26 mouse cellular contexts compared by ENCODE assay signal in the genomic region with DNA sequence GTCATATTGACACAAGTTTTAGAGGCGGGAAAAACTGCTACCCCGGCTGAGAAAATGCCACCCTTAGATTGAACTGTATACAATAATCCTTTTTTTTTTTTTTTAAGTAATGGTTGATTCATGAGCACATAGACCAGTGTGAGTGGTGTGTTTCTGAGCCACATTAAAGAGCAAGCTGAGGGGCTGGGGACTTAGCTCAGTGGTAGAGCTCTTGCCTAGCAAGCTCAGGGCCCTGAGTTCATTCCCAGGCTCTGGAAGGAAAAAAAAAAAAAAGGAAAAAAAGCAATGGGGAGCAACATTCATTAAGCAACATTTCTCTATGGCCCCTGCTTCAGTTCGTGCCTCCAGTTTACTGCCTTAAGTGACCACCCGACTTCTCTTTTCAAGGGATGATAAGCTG.
A peak's percentile ranks its signal among the peaks of the same experiment; 100 is the strongest.
DNase-seq lines count a peak whose midpoint lies in the region; ATAC-seq and TF ChIP-seq lines count a peak whose summit lies in the region.
"Had no signal": no experiment of that assay in that cellular context is flagged by ENCODE, and none has a peak within 500 bp of the region (broad histone marks: within the 10 kb centered on the region; RNA-seq: fewer than 3 reads in every experiment).

No protein-coding gene starts in this region.

- H3K9ac ChIP-seq in midbrain, embryonic 11.5 days (ENCODE audit: low read length): no peak overlapping the region
- no peak overlapping the region for H3K9ac ChIP-seq in midbrain, embryonic 15.5 days
- no peak overlapping the region for H3K9ac ChIP-seq in ES-Bruce4 (ENCODE audit: low read depth, poor library complexity, severe bottlenecking)
- no peak overlapping the region for H3K9ac ChIP-seq in kidney, embryonic 16.5 days (replicated peaks; ENCODE audit: low read length)
- H3K9ac ChIP-seq: embryonic facial prominence, embryonic 13.5 days; forebrain, postnatal 0 days; hindbrain, embryonic 14.5 days had no signal

- 48% methylated on average over 4 of the region's 4 CpGs for WGBS in midbrain, embryonic 11.5 days
- 43% methylated on average over 4 of the region's 4 CpGs for WGBS in midbrain, embryonic 15.5 days
- 66% methylated on average over 4 of the region's 4 CpGs for WGBS in kidney, embryonic 16.5 days

- no peaks in the 10 kb centered on the region for H3K27me3 ChIP-seq in midbrain, embryonic 11.5 days (ENCODE audit: control insufficient read depth, insufficient read depth, low read length)
- no peaks in the 10 kb centered on the region for H3K27me3 ChIP-seq in midbrain, embryonic 15.5 days (replicated peaks)
- H3K27me3 ChIP-seq in ES-Bruce4 (ENCODE audit: control insufficient read depth, insufficient read depth, low read length, poor library complexity, severe bottlenecking): no peaks in the 10 kb centered on the region
- no peaks in the 10 kb centered on the region for H3K27me3 ChIP-seq in kidney, embryonic 16.5 days (ENCODE audit: insufficient read depth, low read length)
- H3K27me3 ChIP-seq: embryonic facial prominence, embryonic 13.5 days had no signal

- peak; percentile 41; the same call in 1 of the 2 replicates for ATAC-seq in midbrain, embryonic 11.5 days (ENCODE audit: low FRiP score)
- ATAC-seq in midbrain, embryonic 15.5 days (replicated peaks): no peak
- ATAC-seq in kidney, embryonic 16.5 days (ENCODE audit: low FRiP score, low TSS enrichment): no peak
- ATAC-seq: activated CD4-positive, CD25-positive, alpha-beta regulatory T cell, adult 4 months; CD4-positive, CD25-positive, alpha-beta regulatory T cell, adult 4 months; forebrain, embryonic 14.5 days; forebrain, postnatal 0 days; hindbrain, postnatal 0 days; inflammation-experienced regulatory T-cells, adult 6 months had no signal

- H3K9me3 ChIP-seq in midbrain, embryonic 11.5 days (ENCODE audit: control insufficient read depth, low read length): no peaks in the 10 kb centered on the region
- H3K9me3 ChIP-seq in midbrain, embryonic 15.5 days: no peaks in the 10 kb centered on the region
- peaks cover 13% of the 10 kb centered on the region for H3K9me3 ChIP-seq in ES-Bruce4 (replicated peaks; ENCODE audit: control insufficient read depth, insufficient read depth, low read length, poor library complexity, severe bottlenecking)
- H3K9me3 ChIP-seq in kidney, embryonic 16.5 days (ENCODE audit: low read length): no peaks in the 10 kb centered on the region
- H3K9me3 ChIP-seq: embryonic facial prominence, embryonic 10.5 days; embryonic facial prominence, embryonic 13.5 days had no signal

- no peaks in the 10 kb centered on the region for H3K36me3 ChIP-seq in midbrain, embryonic 11.5 days (ENCODE audit: control insufficient read depth, insufficient read depth, low read length)
- H3K36me3 ChIP-seq in midbrain, embryonic 15.5 days (replicated peaks): no peaks in the 10 kb centered on the region
- H3K36me3 ChIP-seq in ES-Bruce4 (ENCODE audit: control insufficient read depth, insufficient read depth, low read length, poor library complexity, severe bottlenecking): no peaks in the 10 kb centered on the region
- H3K36me3 ChIP-seq in kidney, embryonic 16.5 days (ENCODE audit: insufficient read depth, low read length): no peaks in the 10 kb centered on the region
- H3K36me3 ChIP-seq: embryonic facial prominence, embryonic 10.5 days; embryonic facial prominence, embryonic 13.5 days had no signal

- peaks cover 4% of the 10 kb centered on the region; the same call in 1 of the 2 replicates for H3K4me1 ChIP-seq in midbrain, embryonic 11.5 days (ENCODE audit: control insufficient read depth, insufficient read depth, low read length)
- H3K4me1 ChIP-seq in midbrain, embryonic 15.5 days: no peaks in the 10 kb centered on the region
- no peaks in the 10 kb centered on the region for H3K4me1 ChIP-seq in ES-Bruce4 (ENCODE audit: control insufficient read depth, insufficient read depth, low read length)
- H3K4me1 ChIP-seq in kidney, embryonic 16.5 days (ENCODE audit: insufficient read depth, low read length): no peaks in the 10 kb centered on the region
- H3K4me1 ChIP-seq: embryonic facial prominence, embryonic 10.5 days; embryonic facial prominence, embryonic 13.5 days had no signal

- DNase-seq in midbrain, embryonic 11.5 days (ENCODE audit: low spot score, missing footprints): peak; percentile 79
- DNase-seq in ES-CJ7 (ENCODE audit: low read depth, low spot score): peak; percentile 14
- DNase-seq in testis, postnatal 14 days (ENCODE audit: low spot score): no peak
- DNase-seq: adrenal gland, adult 8-10 months; adrenal gland, postnatal 25 days; cerebellum, adult 11-12 months; cerebellum, adult 8-10 months; cerebellum, postnatal 10 days; cerebellum, postnatal 36 days; forebrain, postnatal 0 days; gastrocnemius, adult 2 months; gastrocnemius, postnatal 14 days; heart, adult 11 months had no signal

- TF ChIP-seq POLR2A in ES-Bruce4 (IDR thresholded peaks at IDR 0.05; ENCODE audit: insufficient read depth, low read length): no peak

- no peak overlapping the region for H3K4me3 ChIP-seq in midbrain, embryonic 11.5 days (ENCODE audit: low read depth, low read length)
- no peak overlapping the region for H3K4me3 ChIP-seq in midbrain, embryonic 15.5 days
- no peak overlapping the region for H3K4me3 ChIP-seq in ES-Bruce4 (ENCODE audit: low read depth, low read length)
- no peak overlapping the region for H3K4me3 ChIP-seq in kidney, embryonic 16.5 days (ENCODE audit: low read length)
- H3K4me3 ChIP-seq: embryonic facial prominence, embryonic 10.5 days; embryonic facial prominence, embryonic 13.5 days; erythroblast, embryonic 14.5 days; gastrocnemius, adult 2 months had no signal

- H3K4me2 ChIP-seq in midbrain, embryonic 11.5 days: no peak overlapping the region
- no peak overlapping the region for H3K4me2 ChIP-seq in midbrain, embryonic 15.5 days
- no peak overlapping the region for H3K4me2 ChIP-seq in kidney, embryonic 16.5 days (replicated peaks; ENCODE audit: low read depth, low read length)
- H3K4me2 ChIP-seq: embryonic facial prominence, embryonic 13.5 days; heart, embryonic 11.5 days; hindbrain, embryonic 14.5 days had no signal

- TF ChIP-seq CTCF in ES-Bruce4 (IDR thresholded peaks at IDR 0.05; ENCODE audit: low read depth, low read length): no peak

- no peak overlapping the region for H3K27ac ChIP-seq in midbrain, embryonic 11.5 days (ENCODE audit: low read depth, low read length)
- H3K27ac ChIP-seq in midbrain, embryonic 15.5 days: no peak overlapping the region
- H3K27ac ChIP-seq in ES-Bruce4 (ENCODE audit: insufficient read depth, low read length): peak overlapping the region; percentile 54
- no peak overlapping the region for H3K27ac ChIP-seq in kidney, embryonic 16.5 days (ENCODE audit: low read length)
- H3K27ac ChIP-seq: embryonic facial prominence, embryonic 10.5 days; embryonic facial prominence, embryonic 13.5 days; gastrocnemius, adult 2 months; hindbrain, embryonic 14.5 days; hindbrain, postnatal 0 days had no signal

- TF ChIP-seq EP300 in ES-Bruce4 (IDR thresholded peaks at IDR 0.05; ENCODE audit: insufficient read depth, low read depth, low read length): no peak
